Mouse (Mus musculus): Measurements from ENCODE around the gene Gm10491. TPM values are rescaled to one million over a fixed set of nuclear protein-coding genes. Genes with fewer than 3 reads are reported as not detected.

The Gm10491 gene
- polyA plus RNA-seq (2014; fragmentation: Nextera tagmentation; extraction: Ambion mirVana), result not detected in 2 replicates

- 69% methylated on average over 5 of the region's 5 CpGs for WGBS
- H3K27ac ChIP-seq (replicated peaks in 1 of 2; ENCODE audit: control insufficient read depth in 1 of 2, insufficient read depth in 1 of 2, low read depth in 2 of 2, low read length in 2 of 2), result no peak within 1 kb of the TSS
Observed at GRCm38 (mm10) chrX:7907735-7908134, at the start of gene Gm10491. TSS of gene Gm10491 (minus strand) at chrX:7907835.

GRCm38 (mm10) chrX:7950091-7950490 lies 42.5 kb upstream of the Gm10491 start:
- 87% methylated on average over 6 of the region's 7 CpGs for WGBS
- Histone ChIP-seq H3K4me1 (ENCODE audit: control insufficient read depth in 2 of 2, insufficient read depth in 2 of 2, low read length in 2 of 2) (peaks cover 0 to 4% of the 10 kb centered on the region in 2 experiments; a peak in 2 of 4 replicates), H3K36me3 (ENCODE audit: control insufficient read depth, insufficient read depth, low read length) (0 out of 2 replicates have a peak, but pooled peaks cover 6% of the 10 kb centered on the region), H3K27me3 (ENCODE audit: control insufficient read depth, insufficient read depth, low read length) (no peaks in the 10 kb centered on the region), H3K9ac (ENCODE audit: low read length) (no peak overlapping the region), H3K4me2 (ENCODE audit: low read length) (no peak overlapping the region), H3K4me3 (ENCODE audit: control insufficient read depth in 1 of 2, insufficient read depth in 1 of 2, low read depth in 1 of 2, low read length in 2 of 2) (no peak overlapping the region), H3K9me3 (ENCODE audit: control insufficient read depth, low read length) (no peaks in the 10 kb centered on the region), H3K27ac (replicated peaks in 1 of 2; ENCODE audit: control insufficient read depth in 1 of 2, insufficient read depth in 1 of 2, low read depth in 2 of 2, low read length in 2 of 2) (no peak overlapping the region)
- no peak for ATAC-seq (ENCODE audit: insufficient number of reproducible peaks, insufficient read depth, low FRiP score, low read depth)

More at GRCm38 (mm10) chrX:7907735-7908134, at the start of gene Gm10491:
- Histone ChIP-seq H3K9me3 (ENCODE audit: control insufficient read depth, low read length) (no peaks in the 10 kb centered on the region), H3K4me2 (ENCODE audit: low read length) (no peak within 1 kb of the TSS), H3K9ac (ENCODE audit: low read length) (no peak within 1 kb of the TSS), H3K27me3 (ENCODE audit: control insufficient read depth, insufficient read depth, low read length) (no peaks in the 10 kb centered on the region), H3K4me1 (ENCODE audit: control insufficient read depth in 2 of 2, insufficient read depth in 2 of 2, low read length in 2 of 2) (no peaks in the 10 kb centered on the region), H3K36me3 (ENCODE audit: control insufficient read depth, insufficient read depth, low read length) (peaks cover 22% of the 10 kb centered on the region), H3K4me3 (ENCODE audit: control insufficient read depth in 1 of 2, insufficient read depth in 1 of 2, low read depth in 1 of 2, low read length in 2 of 2) (no peak within 1 kb of the TSS)
- ATAC-seq (ENCODE audit: insufficient number of reproducible peaks, insufficient read depth, low FRiP score, low read depth), result no peak

GRCm38 (mm10) chrX:7947900-7948492 lies 40.4 kb upstream of the Gm10491 start:
- Histone ChIP-seq H3K4me3 (ENCODE audit: control insufficient read depth in 1 of 2, insufficient read depth in 1 of 2, low read depth in 1 of 2, low read length in 2 of 2) (peak overlapping the region; percentile 37 to 47), H3K4me2 (ENCODE audit: low read length) (peak overlapping the region; percentile 63), H3K36me3 (ENCODE audit: control insufficient read depth, insufficient read depth, low read length) (0 out of 2 replicates have a peak, but pooled peaks cover 6% of the 10 kb centered on the region), H3K27me3 (ENCODE audit: control insufficient read depth, insufficient read depth, low read length) (no peaks in the 10 kb centered on the region), H3K4me1 (ENCODE audit: control insufficient read depth in 2 of 2, insufficient read depth in 2 of 2, low read length in 2 of 2) (peaks cover 0 to 4% of the 10 kb centered on the region in 2 experiments; a peak in 2 of 4 replicates), H3K9ac (ENCODE audit: low read length) (peak overlapping the region; percentile 67), H3K9me3 (ENCODE audit: control insufficient read depth, low read length) (no peaks in the 10 kb centered on the region), H3K27ac (replicated peaks in 1 of 2; ENCODE audit: control insufficient read depth in 1 of 2, insufficient read depth in 1 of 2, low read depth in 2 of 2, low read length in 2 of 2) (peak overlapping the region; percentile 51 to 76)
- 18% methylated on average over 38 of the region's 38 CpGs for WGBS
- peak; percentile 98; the same call in 1 of the 2 replicates for ATAC-seq (ENCODE audit: insufficient number of reproducible peaks, insufficient read depth, low FRiP score, low read depth)

- H3K9ac ChIP-seq (ENCODE audit: low read length), result peak within 1 kb of the TSS; percentile 71
- H3K4me1 ChIP-seq (ENCODE audit: control insufficient read depth in 2 of 2, insufficient read depth in 2 of 2, low read length in 2 of 2), result peaks cover 0 to 4% of the 10 kb centered on the region in 2 experiments; a peak in 2 of 4 replicates
- ATAC-seq (ENCODE audit: insufficient number of reproducible peaks, insufficient read depth, low FRiP score, low read depth), result no peak; the same call in 1 of the 2 replicates
- WGBS, result 15% methylated on average over 36 of the region's 37 CpGs
- H3K4me3 ChIP-seq (ENCODE audit: control insufficient read depth in 1 of 2, insufficient read depth in 1 of 2, low read depth in 1 of 2, low read length in 2 of 2), result peak within 1 kb of the TSS; percentile 51 to 81
- peaks cover 6% of the 10 kb centered on the region; the same call in 1 of the 2 replicates for H3K36me3 ChIP-seq (ENCODE audit: control insufficient read depth, insufficient read depth, low read length)
- H3K4me2 ChIP-seq (ENCODE audit: low read length), result peak within 1 kb of the TSS; percentile 64
- H3K9me3 ChIP-seq (ENCODE audit: control insufficient read depth, low read length), result no peaks in the 10 kb centered on the region
- peak within 1 kb of the TSS; percentile 51 to 76 for H3K27ac ChIP-seq (replicated peaks in 1 of 2; ENCODE audit: control insufficient read depth in 1 of 2, insufficient read depth in 1 of 2, low read depth in 2 of 2, low read length in 2 of 2)
- H3K27me3 ChIP-seq (ENCODE audit: control insufficient read depth, insufficient read depth, low read length), result no peaks in the 10 kb centered on the region
Observed at GRCm38 (mm10) chrX:7947108-7947899, 39.7 kb upstream of the Gm10491 start, which contains the start of gene Hdac6. TSS of gene Hdac6 (minus strand) at chrX:7947889.

GRCm38 (mm10) chrX:7945618-7946017 lies 38.0 kb upstream of the Gm10491 start:
- no peak overlapping the region for H3K4me3 ChIP-seq (ENCODE audit: control insufficient read depth in 1 of 2, insufficient read depth in 1 of 2, low read depth in 1 of 2, low read length in 2 of 2)
- no peak for ATAC-seq (ENCODE audit: insufficient number of reproducible peaks, insufficient read depth, low FRiP score, low read depth)
- H3K27ac ChIP-seq (replicated peaks in 1 of 2; ENCODE audit: control insufficient read depth in 1 of 2, insufficient read depth in 1 of 2, low read depth in 2 of 2, low read length in 2 of 2), result no peak overlapping the region
- no peak overlapping the region for H3K9ac ChIP-seq (ENCODE audit: low read length)
- 86% methylated on average over 8 of the region's 8 CpGs for WGBS
- peaks cover 0 to 4% of the 10 kb centered on the region in 2 experiments; a peak in 2 of 4 replicates for H3K4me1 ChIP-seq (ENCODE audit: control insufficient read depth in 2 of 2, insufficient read depth in 2 of 2, low read length in 2 of 2)
- no peak overlapping the region for H3K4me2 ChIP-seq (ENCODE audit: low read length)
- no peaks in the 10 kb centered on the region for H3K27me3 ChIP-seq (ENCODE audit: control insufficient read depth, insufficient read depth, low read length)
- no peaks in the 10 kb centered on the region for H3K9me3 ChIP-seq (ENCODE audit: control insufficient read depth, low read length)
- H3K36me3 ChIP-seq (ENCODE audit: control insufficient read depth, insufficient read depth, low read length), result peaks cover 17% of the 10 kb centered on the region; the same call in 1 of the 2 replicates

- Histone ChIP-seq H3K36me3 (ENCODE audit: control insufficient read depth, insufficient read depth, low read length) (peaks cover 56% of the 10 kb centered on the region), H3K9ac (ENCODE audit: low read length) (no peak overlapping the region), H3K27ac (replicated peaks in 1 of 2; ENCODE audit: control insufficient read depth in 1 of 2, insufficient read depth in 1 of 2, low read depth in 2 of 2, low read length in 2 of 2) (no peak overlapping the region), H3K4me2 (ENCODE audit: low read length) (no peak overlapping the region), H3K9me3 (ENCODE audit: control insufficient read depth, low read length) (no peaks in the 10 kb centered on the region), H3K4me1 (ENCODE audit: control insufficient read depth in 2 of 2, insufficient read depth in 2 of 2, low read length in 2 of 2) (no peaks in the 10 kb centered on the region), H3K27me3 (ENCODE audit: control insufficient read depth, insufficient read depth, low read length) (no peaks in the 10 kb centered on the region), H3K4me3 (ENCODE audit: control insufficient read depth in 1 of 2, insufficient read depth in 1 of 2, low read depth in 1 of 2, low read length in 2 of 2) (no peak overlapping the region)
- 86% methylated on average over 6 of the region's 6 CpGs for WGBS
- no peak for ATAC-seq (ENCODE audit: insufficient number of reproducible peaks, insufficient read depth, low FRiP score, low read depth)
Observed at GRCm38 (mm10) chrX:7937667-7938066, 30.0 kb upstream of the Gm10491 start.

- Histone ChIP-seq H3K27me3 (ENCODE audit: control insufficient read depth, insufficient read depth, low read length) (no peaks in the 10 kb centered on the region), H3K4me2 (ENCODE audit: low read length) (no peak overlapping the region), H3K4me1 (ENCODE audit: control insufficient read depth in 2 of 2, insufficient read depth in 2 of 2, low read length in 2 of 2) (no peaks in the 10 kb centered on the region), H3K27ac (replicated peaks in 1 of 2; ENCODE audit: control insufficient read depth in 1 of 2, insufficient read depth in 1 of 2, low read depth in 2 of 2, low read length in 2 of 2) (no peak overlapping the region), H3K36me3 (ENCODE audit: control insufficient read depth, insufficient read depth, low read length) (peaks cover 59% of the 10 kb centered on the region), H3K9me3 (ENCODE audit: control insufficient read depth, low read length) (no peaks in the 10 kb centered on the region), H3K4me3 (ENCODE audit: control insufficient read depth in 1 of 2, insufficient read depth in 1 of 2, low read depth in 1 of 2, low read length in 2 of 2) (no peak overlapping the region), H3K9ac (ENCODE audit: low read length) (no peak overlapping the region)
- 40% methylated on average over 11 of the region's 11 CpGs for WGBS
- no peak for ATAC-seq (ENCODE audit: insufficient number of reproducible peaks, insufficient read depth, low FRiP score, low read depth)
Observed at GRCm38 (mm10) chrX:7936874-7937273, 29.2 kb upstream of the Gm10491 start.

All from heart, embryonic 14.5 days (tissue).